Mouse (Mus musculus) urinary bladder, postnatal 4 days (tissue): ENCODE measurements at regions not wholly inside any gene's neighbourhood (a gene's known extent, or its start where the extent isn't known, plus 50 kb on each side); places are given as distances from the start of the nearest gene placed in this dataset.

Experiments
- DNase-seq, 2 experiments: peaks; one replicate each; pipeline ENCODE4 v3.0.0; 2021 to 2022; ENCODE audit warnings: low spot score in 2 of 2

DNA sequence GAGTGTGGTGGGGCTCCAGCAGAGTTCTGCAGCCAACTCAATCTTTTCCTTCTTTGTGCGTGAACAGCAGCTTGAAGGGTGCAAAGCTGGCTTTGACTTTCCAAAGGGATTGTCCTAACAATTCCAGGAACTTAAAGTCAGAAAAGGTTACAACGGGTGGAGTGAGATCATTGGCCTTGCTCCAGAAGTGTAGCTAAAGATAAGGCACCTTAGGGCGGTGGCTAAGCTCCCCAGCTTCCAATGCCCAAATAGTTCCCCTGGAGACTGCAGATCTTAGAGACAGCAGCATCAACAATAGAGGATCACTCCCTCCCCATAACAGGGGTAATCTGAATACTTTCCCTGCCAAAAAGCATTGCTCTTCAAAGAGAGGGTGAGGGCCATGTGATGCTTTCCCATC, 62.3 kb upstream of the Cd93 start:
- DNase-seq = no peak

DNA sequence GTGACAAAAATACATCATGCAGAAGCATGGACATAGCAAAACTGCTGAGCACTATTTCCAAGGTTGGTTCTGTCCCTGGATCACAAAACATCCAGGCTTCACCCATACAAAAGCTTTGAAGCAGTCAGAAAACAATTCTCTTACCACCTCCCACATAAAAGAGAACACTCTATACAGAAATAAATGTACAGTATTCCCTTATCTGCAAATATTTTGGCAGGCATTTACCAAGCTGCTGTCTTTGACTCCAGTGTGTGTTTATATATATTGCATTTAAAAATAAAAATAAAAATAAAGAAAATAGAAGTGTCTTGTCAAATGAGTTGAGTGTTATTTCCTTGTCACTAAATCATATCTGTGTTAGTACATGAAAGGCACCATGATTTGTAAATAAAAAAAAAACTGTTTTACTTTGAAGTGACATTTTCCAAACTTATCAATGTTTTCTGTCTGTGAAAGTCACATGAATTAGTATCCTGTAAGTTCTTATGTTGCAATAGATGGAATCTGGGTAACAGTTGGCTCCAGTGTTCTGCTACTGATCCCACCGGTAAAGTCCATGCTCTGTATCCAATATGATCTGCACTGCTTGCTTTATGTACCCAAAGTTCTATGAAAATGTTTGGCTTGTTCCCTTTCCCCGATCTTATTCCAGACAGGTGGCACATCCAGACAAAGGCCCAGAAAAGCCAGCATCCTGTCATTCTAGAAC, 59.9 kb upstream of the Cd93 start:
- no peak for DNase-seq

DNA sequence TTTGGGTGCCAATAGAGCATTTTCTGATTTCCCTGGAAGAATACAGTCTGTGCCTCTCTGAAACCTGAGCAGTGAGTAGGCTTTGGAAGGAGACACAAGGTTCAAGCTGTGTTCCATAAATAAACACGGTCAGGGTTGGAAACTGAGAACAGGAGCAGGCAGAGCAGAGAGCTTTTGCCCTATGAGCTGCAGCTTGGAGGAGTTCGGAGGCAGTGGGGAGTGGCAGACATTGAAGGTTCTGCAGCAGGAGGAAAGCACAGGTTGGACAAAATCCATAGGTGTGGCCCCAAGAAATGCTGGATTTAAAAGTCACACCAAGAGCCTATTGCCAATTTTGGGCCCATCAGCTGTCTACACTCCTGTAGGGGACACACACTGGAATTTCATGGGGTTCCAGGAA, 59.0 kb upstream of the Cd93 start:
- no peak for DNase-seq

DNA sequence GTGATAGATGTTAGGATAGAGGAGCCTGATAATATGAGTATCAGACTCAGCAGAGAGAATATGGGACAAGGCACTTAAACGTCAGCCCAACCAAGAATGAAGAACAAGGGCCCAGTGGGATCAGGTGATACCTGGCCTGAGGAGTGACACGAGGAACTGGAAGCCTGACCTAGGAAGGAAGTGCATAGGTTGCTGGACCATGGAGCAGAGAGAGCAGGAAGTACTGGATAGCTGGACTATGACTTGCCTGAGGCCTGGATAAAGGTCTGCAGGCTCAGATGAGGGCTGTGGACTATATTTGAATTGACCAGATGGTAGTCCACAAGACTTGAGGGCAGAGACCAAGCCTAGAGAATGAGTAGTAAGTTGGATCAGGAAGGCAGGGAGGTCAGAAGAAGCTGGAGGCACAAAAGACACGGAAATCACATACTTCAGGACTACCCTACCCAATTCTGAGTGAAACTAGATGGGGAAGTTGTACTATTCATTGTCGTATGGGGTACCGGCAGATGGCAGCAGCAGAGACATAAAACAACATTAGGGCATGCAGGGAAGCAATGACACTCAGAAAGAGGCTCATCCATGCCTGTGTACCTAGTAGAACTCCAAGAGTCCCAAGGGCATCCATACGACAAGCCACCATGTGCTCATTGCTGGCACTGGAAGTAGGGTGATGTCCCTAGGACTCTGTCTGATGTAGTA, 57.0 kb upstream of the Cd93 start:
- DNase-seq = no peak

DNA sequence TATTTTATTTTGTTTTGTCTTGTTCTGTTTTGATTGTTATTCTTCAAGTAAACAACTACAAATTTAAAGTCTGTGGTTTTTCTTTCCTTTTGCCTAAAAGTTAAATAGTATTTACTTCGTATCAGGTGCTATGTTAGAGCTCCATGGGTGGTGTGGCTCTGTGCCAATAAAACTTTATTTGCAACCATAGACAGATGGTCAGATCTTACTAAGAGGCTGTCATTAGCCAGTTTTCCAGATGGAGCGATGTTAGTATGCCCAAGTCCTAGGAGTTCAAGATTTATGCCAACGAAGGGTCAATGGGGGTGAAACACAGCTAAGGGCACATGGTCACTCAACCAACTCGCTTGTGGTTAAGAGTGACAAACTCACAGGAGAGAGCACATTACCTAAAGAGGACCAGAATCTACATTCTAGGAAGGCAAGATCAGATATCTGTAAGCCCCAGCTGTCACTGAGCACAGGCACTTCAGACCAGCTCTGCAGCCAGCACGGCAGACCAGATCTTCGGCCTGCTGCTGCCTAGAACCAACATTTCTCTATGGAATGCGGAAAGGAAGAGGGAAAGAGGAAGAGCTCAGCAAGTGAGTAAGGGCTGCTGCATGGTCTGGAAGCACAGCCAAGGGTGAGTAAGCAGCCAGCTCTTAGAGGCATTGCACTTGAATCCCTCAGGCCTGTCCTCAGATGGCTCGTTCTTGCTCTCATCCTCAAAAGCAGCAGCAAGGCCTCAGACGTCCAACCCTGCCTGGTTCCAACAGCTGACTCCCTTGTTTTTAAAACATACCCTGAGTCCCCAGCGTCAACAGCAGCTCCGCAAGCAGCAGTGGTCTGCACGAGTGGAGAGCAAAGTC, 54.3 kb upstream of the Cd93 start:
- no peak for DNase-seq

DNA sequence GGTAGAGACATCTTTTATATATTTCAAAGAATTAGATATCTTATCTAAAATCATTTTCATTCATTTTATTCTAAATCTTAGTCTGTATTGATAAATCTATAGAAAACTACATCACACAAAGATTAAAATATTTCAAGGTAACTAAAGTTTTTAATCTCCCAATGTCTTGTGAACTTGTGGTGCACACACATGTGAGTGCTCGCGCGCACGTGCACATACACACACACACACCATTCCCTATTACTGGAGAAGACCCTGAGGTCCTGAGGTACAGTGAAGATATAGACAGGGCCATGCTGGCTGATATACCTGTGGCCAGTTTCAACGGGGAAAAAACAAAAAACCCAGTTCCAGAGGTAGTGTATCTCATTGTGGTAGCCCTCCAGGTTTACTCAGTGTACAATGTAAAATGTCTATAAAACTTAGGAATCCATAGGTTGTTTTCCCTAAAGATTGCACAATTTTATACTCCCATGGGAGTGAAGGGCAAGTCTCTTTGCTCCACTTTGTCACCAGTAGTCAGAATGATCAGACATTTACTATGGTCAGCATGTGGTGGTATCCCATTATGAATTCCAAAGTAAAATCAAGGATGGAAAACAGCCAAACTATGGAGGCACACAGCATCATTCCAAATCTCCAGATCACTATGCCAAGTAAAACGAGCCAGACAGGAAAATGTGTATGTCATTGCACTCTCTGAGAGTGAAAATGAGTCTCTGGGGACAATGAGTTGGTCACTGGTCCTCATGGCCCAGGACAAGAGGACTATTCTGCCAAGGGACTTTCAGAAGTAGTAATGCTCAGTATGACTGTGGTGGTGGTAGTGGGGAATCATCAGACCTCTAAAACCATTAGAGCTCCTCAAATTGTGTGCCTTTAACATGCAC, 53.0 kb upstream of the Cd93 start:
- no peak for DNase-seq

DNA sequence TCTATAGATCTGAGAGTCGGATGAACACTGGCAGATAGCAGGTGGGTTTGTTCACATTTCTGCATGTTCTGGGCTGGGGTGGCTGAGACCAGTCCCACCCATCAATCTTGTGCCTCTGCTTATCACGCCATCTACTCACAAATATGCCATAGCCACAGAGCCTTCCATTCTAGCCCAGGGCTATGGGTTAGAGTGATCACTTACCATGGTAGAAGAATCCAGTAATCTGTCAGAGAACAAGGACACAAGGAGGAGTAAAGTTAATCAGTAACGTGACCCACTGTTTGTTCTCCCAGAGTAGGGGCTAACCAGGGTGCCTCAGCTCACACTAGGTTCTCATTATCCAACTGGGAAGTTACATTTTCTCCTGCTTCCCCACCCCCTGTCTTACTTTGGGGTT, 52.1 kb upstream of the Cd93 start:
- DNase-seq = no peak

DNA sequence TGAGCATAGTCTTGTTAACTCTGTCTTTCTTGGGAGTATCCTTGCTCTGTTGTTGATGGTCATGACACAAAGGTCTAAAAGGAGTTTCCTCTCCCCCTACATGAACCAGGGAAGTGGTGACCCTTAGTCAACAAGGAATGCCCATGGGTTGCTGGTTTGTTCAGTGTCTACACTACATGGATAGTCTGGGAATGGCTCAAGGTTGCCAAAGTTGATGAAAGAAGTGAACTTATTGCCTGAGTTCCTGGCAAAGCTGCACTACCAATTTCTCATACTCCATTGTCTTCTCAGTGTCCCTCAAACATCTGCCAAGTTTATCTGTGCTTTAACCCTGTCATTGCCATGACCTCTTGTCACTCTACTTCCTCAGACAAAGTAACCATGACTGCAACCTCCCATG, 49.9 kb upstream of the Cd93 start:
- no peak for DNase-seq
